Mouse (Mus musculus) kidney, postnatal 36 days (tissue): ENCODE measurements at regions not wholly inside any gene's neighbourhood (a gene's known extent, or its start where the extent isn't known, plus 50 kb on each side); places are given as distances from the start of the nearest gene placed in this dataset.

ENCODE experiments used
- DNase-seq, 2 experiments: peaks; one replicate each; pipeline ENCODE4 v3.0.0; 2021 to 2022; ENCODE audit warnings: mixed read lengths in 2 of 2

DNA sequence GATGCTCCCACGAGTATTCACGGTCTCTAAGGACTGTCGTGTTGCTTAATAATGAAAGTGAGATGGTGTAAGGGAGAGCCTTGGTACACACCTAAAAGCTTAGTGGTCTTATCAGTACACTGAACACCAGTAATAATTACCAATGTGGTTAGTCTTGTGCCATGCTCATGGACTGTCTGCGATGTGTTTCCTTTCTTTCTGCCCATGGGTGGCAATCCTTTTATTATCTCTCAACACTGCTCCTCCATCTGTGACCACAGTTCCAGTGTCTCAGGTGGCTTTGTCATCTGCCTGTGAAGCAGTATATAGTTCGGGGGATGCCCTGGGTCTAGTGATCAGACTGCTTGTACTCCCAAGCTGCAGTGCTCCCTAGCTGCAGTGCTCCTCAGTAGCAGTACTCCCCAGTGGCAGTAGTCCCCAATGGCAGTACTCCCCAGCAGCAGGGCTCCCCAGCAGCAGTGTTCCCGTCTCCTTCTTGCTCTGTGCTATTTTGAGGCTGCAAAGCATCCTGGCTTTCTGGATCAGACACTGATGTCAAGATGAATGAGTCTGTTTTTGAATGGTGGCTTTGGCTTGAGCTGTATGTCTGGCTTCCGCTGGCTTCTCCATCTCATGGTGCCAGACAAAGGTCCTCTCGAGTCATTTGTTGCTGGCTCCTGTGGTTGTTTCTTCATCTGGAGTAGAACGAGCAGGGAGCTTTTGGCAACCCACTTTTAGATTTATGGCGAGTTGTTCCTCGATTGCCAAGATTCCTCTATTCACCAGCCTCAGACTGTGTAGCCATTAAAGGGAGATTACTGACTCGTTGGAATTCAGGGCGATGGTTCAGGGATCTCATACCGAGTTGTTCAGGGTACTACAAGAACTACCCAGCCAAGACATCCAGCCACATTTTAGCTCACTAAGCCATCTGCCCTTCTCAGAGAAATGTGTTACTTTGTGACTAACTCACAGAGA lies 88.4 kb upstream of the Plxnc1 start:
- peak; percentile 16 to 48 for DNase-seq

DNA sequence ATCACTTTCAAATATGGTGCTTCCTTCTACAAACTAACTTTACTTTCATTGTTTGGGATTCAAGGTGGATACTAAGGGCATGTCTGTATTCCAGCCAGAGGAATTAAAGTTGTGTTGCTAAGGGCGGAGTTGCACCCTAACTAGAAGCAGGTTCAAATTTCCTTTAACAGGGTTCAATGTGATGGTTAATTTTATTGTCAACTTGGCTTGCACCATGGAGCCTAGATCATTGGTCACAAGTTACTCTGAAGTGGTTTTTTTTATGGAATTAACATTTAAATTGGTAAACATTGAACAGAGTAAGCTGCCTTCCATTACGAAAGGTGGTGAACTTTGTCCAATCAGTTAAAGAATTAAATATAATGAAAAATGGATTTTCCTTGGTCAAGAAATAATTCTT lies 86.7 kb upstream of the Plxnc1 start:
- peak; percentile 19 to 21 for DNase-seq

DNA sequence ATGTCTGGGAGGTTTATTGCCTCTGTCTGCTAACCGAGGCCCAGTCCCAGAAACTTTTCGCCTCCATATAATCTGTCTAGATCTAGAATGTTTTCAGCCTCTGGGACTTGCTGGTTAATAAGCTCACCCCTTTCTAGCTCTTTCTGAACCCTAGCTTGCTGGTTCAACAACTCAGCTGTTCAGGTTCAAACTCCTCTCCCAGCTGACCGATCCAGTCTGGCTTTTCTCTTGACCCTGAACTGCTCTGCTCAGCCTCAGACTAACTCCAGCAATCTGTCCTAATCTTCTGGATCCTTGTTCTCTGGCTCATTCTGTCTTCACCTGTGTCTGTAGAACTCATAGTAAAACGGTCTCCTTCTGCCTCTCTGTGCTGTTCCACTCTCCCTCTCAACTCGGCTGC lies 86.2 kb upstream of the Plxnc1 start:
- DNase-seq: peak; percentile 11 to 53

DNA sequence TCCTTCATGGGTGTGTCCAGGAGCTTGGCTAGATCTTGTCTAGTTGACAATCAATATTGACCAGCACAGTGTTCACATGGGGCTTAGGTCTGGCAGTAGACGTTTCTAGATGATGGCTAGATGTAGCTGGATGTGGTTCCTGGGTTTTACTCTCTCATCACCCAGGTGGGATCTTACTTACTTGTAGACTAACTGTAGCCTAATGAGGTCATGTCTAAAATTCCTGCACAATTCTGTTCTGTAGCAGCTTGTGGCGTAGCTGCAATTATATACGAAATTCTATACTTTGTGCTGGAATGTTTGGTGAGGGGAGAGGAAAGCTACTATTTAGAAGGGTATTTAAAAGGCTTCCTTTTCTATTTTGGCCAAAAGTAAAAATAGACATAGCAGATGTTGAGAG lies 84.9 kb upstream of the Plxnc1 start:
- no peak for DNase-seq

DNA sequence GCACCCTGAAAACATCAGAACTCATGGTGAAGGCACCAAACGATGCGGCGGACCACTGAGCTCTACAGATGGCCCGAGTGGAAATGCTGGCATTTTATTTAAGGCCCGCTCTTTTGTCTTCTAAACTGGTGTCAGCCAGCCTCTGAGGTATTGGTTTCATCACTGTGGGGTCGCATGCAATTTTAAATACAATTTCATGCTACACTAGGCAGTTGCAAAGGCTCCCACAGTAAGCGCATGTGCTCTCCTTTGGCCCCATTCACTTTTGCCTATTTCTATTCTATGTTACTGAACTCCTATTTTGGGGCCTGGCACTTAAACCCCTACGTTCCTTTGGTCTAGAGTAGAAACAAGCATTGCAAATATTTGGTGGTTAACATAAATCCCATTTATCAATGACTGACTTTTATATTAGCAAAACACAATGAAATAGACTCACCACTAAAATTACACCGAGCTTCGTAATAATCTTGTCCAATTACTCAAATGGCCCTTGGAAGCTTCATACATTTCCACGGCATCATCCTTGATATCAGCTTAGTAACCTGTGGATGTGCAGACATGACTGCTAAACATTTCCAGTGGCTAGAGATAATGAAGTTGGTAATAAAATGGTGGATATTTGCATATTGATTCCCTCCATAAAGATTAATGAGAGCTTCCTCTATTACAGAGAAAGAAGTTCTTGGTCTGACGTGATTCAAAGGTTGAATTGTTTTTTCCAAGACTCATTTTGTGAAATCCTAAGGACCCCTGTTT lies 81.1 kb upstream of the Plxnc1 start:
- no peak for DNase-seq

DNA sequence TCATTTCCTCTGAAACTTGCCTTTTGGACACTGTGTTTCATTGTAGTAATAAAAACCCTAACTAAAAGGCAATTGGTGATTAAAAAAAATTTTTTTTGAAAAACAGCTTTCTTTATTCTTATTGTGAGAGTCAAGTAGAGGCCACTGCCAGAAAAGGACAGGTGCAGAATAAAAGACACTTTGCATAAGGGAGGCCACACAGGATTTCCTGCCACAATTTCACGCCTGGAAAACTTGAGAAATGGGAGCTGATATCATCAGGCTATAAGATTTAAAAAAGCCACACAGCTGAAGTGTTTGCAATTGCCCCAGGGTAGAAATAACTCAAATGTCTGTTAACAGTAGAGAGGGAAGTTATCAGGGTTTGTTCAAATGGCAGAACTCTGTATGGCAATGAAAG lies 76.6 kb upstream of the Plxnc1 start:
- DNase-seq: no peak

DNA sequence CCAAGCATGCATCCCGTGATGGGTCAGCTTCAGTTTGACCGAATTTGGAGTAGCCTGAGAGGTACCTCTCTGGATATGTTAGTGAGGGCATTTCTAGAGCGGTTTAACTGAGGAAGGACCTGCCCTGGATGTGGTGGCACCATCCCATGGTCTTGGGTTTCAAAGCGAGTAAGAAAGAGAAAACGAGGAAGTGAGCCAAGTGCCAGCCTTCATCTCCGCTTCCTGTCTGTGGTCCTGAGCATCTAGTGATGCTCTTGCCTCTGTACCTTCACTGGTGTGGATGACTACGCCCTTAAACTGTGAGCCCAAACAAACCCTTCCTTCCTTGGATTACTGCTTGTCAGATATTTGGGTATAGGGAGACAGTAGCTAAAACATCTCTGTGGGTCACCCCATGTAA lies 72.3 kb upstream of the Plxnc1 start:
- no peak for DNase-seq

DNA sequence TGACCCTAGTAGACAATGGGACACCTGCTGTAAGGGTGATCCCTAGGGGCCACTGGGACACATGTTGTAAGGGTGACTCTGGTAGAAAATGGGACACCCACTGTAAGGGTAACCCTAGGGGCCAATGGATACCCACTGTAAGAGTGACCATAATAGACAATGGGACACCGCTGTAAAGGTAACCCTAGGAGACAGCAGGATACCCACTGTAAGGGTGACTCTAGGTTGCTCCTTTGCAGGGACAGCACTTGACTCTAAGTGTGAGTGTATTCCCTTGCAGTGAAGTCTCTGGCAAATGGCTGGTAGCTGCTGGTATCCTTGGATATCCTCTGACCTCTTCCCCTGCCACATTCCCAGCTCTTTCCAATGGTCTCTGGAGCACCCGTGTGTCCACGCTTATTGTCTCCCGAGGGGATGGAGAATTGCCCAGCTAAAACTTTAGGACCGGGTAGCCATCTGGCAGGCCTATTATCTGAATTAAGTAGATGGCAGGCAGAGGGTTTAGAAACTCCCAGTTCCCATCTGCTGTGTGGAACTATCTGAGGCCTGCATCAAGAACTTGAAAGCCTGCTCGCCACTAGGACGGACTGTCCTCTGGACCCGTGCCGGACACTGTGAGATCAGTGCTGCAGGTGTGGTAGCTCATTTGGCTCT lies 70.8 kb upstream of the Plxnc1 start:
- no peak for DNase-seq

DNA sequence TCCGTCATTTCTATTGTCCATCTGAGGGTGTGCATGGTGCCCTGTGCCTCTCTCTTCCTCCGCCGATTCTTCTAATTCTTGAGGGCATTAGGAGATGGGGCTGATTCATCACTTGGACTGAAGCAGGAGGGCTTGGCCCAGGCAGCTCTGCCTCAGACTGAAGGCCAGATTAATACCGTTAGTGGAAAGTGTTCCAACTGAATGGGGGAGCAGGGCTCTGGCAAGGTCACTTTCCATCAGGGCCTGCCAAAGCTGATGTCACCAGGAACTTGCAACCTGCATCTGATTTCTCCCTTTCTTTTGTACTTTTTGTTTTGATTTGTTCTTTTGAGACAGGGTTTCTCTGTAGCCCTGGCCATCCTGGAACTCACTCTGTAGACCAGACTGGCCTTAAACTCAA lies 69.3 kb upstream of the Plxnc1 start:
- peak in 1 of 2 experiments; percentile 20 for DNase-seq

DNA sequence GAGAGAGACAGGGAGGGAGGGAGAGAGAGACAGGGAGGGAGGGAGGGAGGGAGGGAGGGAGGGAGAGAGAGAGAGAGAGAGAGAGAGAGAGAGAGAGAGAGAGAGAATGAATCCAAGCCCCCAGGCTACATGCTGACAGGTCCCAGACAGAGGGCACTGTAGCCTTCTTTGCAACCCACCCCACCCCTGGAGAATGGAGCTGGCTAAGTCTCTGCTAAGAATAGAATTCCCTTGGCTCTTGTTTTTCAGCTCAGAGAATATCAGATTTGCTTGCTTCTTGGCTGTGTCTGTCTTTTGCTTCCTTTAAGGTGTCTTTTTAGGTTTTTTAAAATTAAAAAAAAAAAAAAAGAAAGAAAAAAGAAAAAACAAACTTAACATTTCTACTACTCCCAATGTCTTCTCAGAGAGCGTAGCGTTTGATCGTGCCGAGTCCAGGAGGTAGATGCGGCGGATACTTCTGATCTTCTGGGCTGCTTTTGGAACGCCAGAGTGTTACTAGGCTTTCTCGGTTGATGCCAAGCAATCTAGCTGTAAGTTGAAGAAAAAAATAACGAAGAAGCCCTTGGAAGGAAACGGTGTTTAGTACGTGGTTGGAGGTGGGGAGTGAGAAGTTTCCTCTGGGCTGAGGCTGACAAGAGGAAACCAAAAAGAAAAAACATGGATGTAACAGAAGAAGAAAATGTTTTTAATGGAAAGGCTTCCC lies 68.7 kb upstream of the Plxnc1 start:
- no peak for DNase-seq

DNA sequence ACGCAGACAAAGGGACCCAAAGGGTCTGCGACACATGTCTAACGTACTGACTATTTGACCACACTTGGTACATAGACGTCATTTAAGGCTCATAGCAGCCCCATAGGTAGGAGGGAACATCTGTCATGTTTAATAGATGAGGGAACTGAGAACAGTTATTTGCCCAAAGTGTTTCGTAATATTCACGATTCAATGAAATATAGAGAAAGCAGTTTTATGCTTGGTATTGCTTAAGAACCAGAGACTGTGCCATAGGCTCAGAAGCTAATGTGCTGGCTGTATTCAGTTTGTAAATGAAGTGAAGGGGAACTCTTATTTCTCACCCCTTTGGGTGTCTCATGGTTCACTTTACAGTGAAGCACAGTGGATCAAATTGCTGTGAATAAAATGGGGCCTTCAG lies 65.7 kb upstream of the Plxnc1 start:
- DNase-seq: no peak

DNA sequence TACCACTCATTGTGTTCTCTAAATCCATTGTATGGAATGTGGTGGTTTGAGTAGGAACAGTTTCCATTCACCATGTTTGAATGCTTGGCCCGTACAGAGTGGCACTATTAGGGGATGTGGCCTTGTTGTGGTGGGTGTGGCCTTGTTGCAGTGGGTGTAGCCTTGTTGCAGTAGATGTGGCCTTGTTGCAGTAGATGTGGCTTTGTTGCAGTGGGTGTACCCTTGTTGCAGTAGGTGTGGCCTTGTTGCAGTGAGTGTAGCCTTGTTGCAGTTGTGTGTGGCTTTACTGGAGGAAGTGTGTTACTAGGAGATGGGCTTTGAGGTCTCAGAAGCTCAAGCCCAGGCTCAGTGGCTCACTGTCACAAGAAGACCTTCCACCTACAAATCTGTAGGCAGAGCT lies 64.4 kb upstream of the Plxnc1 start:
- no peak for DNase-seq

DNA sequence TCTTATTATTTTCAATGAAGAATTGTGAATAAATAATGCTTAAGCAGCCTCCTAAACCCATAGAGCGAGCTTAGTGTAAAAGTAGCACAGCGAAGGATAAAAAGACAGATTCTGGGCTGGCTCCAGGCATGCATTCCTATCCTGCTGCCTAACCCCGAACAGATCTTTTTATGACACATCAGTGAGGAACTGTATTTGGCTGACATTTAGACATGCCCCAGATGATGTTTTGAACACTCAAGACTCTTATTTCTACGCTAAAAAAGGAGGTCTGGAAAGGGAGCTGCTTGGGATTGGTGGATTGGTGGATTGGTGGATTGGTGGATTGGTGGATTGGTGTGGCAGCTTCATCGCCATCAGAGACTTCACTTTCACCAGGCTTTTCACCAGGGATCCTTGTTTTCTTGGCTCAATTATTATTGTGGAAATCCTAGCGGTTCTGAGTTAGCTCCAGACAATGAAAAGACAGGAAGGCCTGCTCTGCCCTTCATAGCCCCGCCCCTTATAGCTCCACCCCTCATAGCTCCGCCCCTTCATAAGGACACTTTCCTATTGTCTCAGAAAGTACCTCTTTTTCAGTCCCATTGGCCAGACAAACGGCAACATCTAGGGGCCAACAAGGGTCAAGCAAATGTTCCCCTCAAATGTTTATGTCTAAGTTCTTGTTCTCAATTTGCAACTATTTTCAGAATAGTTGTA lies 59.6 kb upstream of the Plxnc1 start:
- peak; percentile 30 to 39 for DNase-seq

DNA sequence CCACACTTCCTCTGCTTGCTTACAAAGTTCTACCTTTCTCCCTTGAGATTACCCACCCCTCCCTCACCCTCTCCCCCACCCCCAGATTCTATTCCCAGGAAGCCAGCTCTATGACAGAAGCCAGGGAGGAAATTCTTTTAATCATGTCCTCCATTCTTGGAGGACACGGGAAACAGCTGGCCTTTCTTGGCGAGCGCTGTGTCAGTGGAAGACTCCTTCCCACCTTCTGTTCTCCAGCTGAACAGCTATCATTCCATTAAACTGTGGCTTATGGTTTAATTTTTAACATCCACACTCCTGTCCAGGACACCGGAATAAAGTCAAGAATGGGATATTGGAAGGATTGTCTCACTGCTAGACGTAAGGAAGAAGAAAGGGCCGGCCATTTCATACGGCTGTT lies 59.0 kb upstream of the Plxnc1 start:
- peak; percentile 51 to 61 for DNase-seq

DNA sequence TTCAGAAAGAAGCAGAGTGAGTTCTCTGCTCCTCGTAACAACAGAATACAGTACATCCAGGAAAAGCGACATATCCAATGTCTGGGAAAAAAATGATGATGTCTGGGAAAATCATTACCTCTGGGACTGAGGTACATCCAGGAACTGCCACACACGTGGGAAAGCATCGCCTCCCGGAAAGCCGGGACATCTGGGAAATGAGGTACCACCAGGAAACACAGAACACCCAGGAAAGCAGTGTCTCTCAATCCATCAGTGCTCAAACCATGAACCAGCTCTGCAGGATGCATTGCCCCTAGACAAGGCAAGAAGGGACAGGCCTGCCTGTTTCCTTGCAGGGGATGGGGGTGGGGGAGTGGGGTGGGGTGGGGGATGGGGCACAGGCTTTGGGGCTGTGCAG lies 57.0 kb upstream of the Plxnc1 start:
- DNase-seq: no peak

DNA sequence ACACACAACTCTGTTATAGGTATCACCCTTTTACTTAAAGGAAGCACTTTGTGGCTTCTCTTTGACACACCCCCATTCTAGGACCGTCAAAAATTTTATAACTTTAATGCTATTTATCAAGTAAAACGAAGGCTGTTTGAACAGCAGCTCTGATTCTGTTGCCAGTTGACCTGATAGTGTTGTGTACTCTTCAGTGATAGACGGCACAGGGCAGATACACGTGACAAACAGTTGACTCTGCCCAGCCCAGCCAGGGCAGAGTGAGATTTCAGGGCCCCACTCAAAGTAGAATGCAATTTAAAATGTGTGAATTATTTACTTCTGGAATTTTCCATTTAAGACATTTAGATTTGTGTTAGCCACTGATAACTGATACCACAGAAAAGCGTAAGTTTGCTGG lies 55.1 kb upstream of the Plxnc1 start:
- DNase-seq: no peak
